Mouse (Mus musculus): ENCODE data around the gene Cyb5b. TPM values are rescaled to one million over a fixed set of nuclear protein-coding genes. Genes with fewer than 3 reads are reported as not detected.
"Not testable (repeated sequence)": the region's sequence is repeated elsewhere in the genome, so short reads cannot be mapped to it uniquely, and the experiment has no call there.

The Cyb5b gene
- 131 and 133 TPM in 2 replicates for polyA plus RNA-seq (2015; fragmentation: Nextera tagmentation; extraction: Ambion mirVana)

DNA sequence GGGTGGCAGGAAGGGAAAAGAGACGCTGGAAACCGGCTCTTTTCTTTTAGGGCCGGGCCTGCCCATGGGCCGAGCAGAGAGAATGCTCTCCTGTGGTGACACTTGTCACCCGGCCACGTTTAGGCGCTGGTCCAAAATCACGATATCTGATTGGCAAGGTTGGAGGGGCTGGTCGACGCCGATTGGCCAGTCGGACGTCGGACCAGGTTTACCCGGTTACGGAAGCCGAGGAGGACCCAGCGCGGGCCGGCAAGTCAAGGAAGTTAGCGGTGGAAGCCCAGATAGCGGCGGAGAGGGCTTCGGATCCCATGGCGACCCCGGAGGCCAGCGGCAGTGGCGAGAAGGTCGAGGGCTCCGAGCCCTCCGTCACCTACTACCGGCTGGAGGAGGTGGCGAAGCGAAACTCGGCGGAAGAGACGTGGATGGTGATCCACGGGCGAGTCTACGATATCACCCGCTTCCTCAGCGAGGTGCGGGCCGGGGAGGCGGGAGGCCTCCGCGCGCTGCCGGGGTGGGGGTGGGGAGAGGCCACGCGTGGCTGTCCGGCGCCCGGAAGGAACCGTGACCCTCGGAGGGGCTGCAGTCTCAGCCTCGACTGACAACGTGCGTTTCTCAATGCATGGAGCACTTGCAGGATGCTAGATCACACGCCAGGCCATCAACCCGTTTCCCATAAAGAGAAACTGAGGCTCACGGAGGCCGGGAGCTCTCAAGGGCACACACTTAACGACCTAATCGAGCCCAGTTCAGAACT is at the start of gene Cyb5b:
Gene Cyb5b (plus strand): TSS at position 237 of the 754 bp plus-strand sequence.
- Histone ChIP-seq H3K27ac (peak within 1 kb of the TSS; percentile 65), H3K4me1 (peaks cover 25% of the 10 kb centered on the region), H3K4me2 (peak within 1 kb of the TSS; percentile 63), H3K9me3 (replicated peaks) (no peaks in the 10 kb centered on the region), H3K4me3 (replicated peaks) (peak within 1 kb of the TSS; percentile 86), H3K27me3 (no peaks in the 10 kb centered on the region), H3K36me3 (peaks cover 30% of the 10 kb centered on the region), H3K9ac (peak within 1 kb of the TSS; percentile 90)
- ATAC-seq (replicated peaks; ENCODE audit: low FRiP score): peak; percentile 95
- under 1% methylated on average over 64 of the region's 65 CpGs for WGBS

DNA sequence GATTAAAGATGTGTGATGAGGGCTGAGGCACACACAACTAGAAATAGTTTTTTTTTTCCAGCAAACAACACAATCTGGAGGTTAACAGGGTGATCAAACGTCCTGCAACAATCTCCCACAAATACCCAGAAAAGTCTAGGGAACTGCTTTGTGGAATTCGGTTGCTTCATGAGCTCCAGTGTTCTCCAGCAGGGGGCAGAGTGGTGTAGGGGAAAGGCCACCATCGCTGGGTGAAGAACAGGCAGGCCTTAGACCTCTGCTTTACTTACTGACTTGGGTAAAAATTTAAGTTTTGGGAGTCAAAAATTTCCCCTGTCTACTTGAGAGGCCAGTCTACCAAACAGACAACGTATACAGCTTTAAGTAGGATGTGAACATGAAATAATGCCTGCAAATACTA is 45.9 kb upstream of the Cyb5b start:
- no peak for ATAC-seq (replicated peaks; ENCODE audit: low FRiP score)

DNA sequence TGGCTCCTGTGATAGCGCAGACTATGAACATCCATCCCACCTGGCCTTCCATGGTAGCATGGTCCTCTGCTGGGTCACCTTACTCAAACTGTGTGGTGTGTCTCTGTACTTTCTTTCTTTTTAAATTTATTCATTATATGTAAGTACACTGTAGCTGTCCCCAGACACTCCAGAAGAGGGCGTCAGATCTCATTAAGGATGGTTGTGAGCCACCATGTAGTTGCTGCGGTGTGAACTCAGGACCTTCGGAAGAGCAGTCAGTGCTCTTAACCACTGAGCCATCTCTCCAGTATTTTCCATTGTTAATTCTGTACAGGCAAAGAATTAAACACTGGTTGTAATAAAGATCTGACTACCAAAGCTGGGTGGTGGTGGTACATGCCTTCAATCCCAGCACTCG is 42.4 kb upstream of the Cyb5b start:
- peaks cover 14% of the 10 kb centered on the region for H3K4me1 ChIP-seq
- not testable (repeated sequence) for H3K36me3 ChIP-seq; H3K9me3 ChIP-seq (replicated peaks); H3K4me3 ChIP-seq (replicated peaks); H3K4me2 ChIP-seq; H3K27ac ChIP-seq; H3K9ac ChIP-seq; H3K27me3 ChIP-seq; ATAC-seq (replicated peaks; ENCODE audit: low FRiP score)
- 93% methylated on average over 5 of the region's 5 CpGs for WGBS

More for the DNA sequence above, 45.9 kb upstream of the Cyb5b start:
- 7% methylated on average over 4 of the region's 4 CpGs for WGBS
- Histone ChIP-seq H3K27ac (no peak overlapping the region), H3K4me2 (no peak overlapping the region), H3K9ac (no peak overlapping the region), H3K36me3 (no peaks in the 10 kb centered on the region), H3K4me1 (peaks cover 7% of the 10 kb centered on the region), H3K27me3 (no peaks in the 10 kb centered on the region), H3K9me3 (replicated peaks) (no peaks in the 10 kb centered on the region), H3K4me3 (replicated peaks) (no peak overlapping the region)

GRCm38 (mm10) chr8:107108978-107109720 is 41.3 kb upstream of the Cyb5b start:
- no peak for ATAC-seq (replicated peaks; ENCODE audit: low FRiP score)
- no peaks in the 10 kb centered on the region for H3K27me3 ChIP-seq
- peaks cover 22% of the 10 kb centered on the region for H3K4me1 ChIP-seq
- no peak overlapping the region for H3K4me3 ChIP-seq (replicated peaks)
- peak overlapping the region; percentile 22; the same call in 1 of the 2 replicates for H3K27ac ChIP-seq
- H3K9ac ChIP-seq: no peak overlapping the region
- WGBS: 70% methylated on average over 23 of the region's 23 CpGs
- H3K4me2 ChIP-seq: 0 out of 2 replicates have a peak overlapping the region, but pooled peaks have one; percentile 14
- H3K36me3 ChIP-seq: no peaks in the 10 kb centered on the region
- H3K9me3 ChIP-seq (replicated peaks): no peaks in the 10 kb centered on the region

- no peak overlapping the region for H3K4me2 ChIP-seq
- no peak overlapping the region for H3K4me3 ChIP-seq (replicated peaks)
- no peak overlapping the region for H3K27ac ChIP-seq
- no peak overlapping the region for H3K9ac ChIP-seq
- 80% methylated on average over 5 of the region's 5 CpGs for WGBS
- H3K9me3 ChIP-seq (replicated peaks): no peaks in the 10 kb centered on the region
- H3K4me1 ChIP-seq: peaks cover 29% of the 10 kb centered on the region
- no peaks in the 10 kb centered on the region for H3K36me3 ChIP-seq
- no peak for ATAC-seq (replicated peaks; ENCODE audit: low FRiP score)
- H3K27me3 ChIP-seq: no peaks in the 10 kb centered on the region
Observed at GRCm38 (mm10) chr8:107109816-107110435, 40.5 kb upstream of the Cyb5b start.

- no peak overlapping the region for H3K27ac ChIP-seq
- 64% methylated on average over 9 of the region's 9 CpGs for WGBS
- ATAC-seq (replicated peaks; ENCODE audit: low FRiP score): no peak
Observed at GRCm38 (mm10) chr8:107110629-107111330, 39.7 kb upstream of the Cyb5b start.

GRCm38 (mm10) chr8:107111340-107112105 is 38.9 kb upstream of the Cyb5b start:
- peaks cover 40% of the 10 kb centered on the region for H3K4me1 ChIP-seq
- no peak overlapping the region for H3K4me2 ChIP-seq
- WGBS: 83% methylated on average over 10 of the region's 11 CpGs
- no peak for ATAC-seq (replicated peaks; ENCODE audit: low FRiP score)
- no peaks in the 10 kb centered on the region for H3K27me3 ChIP-seq
- no peak overlapping the region for H3K9ac ChIP-seq
- H3K4me3 ChIP-seq (replicated peaks): no peak overlapping the region
- no peaks in the 10 kb centered on the region for H3K36me3 ChIP-seq
- no peaks in the 10 kb centered on the region for H3K9me3 ChIP-seq (replicated peaks)
- no peak overlapping the region for H3K27ac ChIP-seq

More at GRCm38 (mm10) chr8:107110629-107111330, 39.7 kb upstream of the Cyb5b start:
- no peak overlapping the region for H3K4me2 ChIP-seq
- peaks cover 33% of the 10 kb centered on the region for H3K4me1 ChIP-seq
- no peaks in the 10 kb centered on the region for H3K27me3 ChIP-seq
- no peaks in the 10 kb centered on the region for H3K9me3 ChIP-seq (replicated peaks)
- no peak overlapping the region for H3K4me3 ChIP-seq (replicated peaks)
- no peaks in the 10 kb centered on the region for H3K36me3 ChIP-seq
- H3K9ac ChIP-seq: no peak overlapping the region

DNA sequence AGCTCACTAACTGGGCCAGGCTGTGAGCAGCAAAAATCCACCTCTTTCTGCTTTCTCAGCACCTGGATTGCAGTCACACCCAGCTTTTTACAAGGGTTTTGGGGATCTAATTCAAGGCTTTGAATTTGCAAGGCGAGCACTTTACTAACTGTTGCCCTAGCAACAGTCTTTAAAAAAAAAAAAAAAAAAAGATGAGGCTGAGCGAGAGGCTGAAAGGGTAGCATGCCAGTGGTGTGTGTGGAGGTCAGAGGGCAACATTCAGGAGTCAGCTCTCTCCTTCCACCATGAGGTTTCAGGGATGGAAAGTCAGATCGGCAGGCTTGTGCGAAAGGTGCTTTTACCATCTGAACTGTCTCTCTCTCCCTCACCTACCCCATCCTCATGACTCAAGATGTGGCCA is 37.2 kb upstream of the Cyb5b start:
- WGBS: 70% methylated on average over 4 of the region's 4 CpGs

DNA sequence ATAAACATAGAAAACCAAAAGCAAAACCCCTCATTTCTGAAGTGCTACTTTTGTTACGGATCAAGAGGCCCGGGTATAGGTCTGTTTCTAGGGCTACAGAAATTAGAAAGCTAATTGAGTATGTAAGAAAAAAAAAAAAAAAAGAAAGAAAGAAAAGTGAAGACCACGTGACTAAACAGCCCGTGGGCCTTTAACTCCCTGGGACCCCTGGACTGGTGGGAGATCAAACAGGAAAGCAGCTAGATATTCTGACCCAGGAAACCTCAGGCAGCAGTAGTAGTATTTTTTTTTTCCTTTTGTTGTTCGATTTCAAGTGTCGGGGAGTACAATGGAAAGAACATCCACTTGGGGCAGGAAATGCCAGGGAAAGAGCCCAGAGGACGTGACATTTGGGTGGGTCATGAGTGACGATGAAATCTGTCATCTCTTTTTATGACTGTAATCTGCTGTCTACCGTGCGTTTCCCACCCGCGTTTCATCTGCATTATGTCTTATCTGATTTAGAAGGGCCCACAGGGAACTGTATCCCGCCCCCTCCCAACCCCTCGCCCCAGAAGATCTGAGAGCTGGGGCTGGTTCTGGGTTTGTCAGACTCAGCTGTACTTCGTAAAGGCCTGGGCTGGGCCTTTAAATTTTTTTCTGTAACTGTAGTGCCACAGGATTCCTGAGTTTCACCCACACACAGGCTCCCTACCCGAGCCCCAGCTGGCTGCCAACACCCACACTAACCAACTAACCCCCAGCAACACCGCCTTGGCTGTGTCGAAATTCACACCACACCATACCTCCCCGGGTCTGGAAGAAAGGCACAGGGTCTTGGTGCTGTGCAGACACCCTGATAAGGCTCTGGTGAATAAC is 36.1 kb upstream of the Cyb5b start:
- no peaks in the 10 kb centered on the region for H3K36me3 ChIP-seq
- WGBS: 24% methylated on average over 19 of the region's 19 CpGs
- H3K9ac ChIP-seq: 0 out of 2 replicates have a peak overlapping the region, but pooled peaks have one; percentile 17
- H3K9me3 ChIP-seq (replicated peaks): no peaks in the 10 kb centered on the region
- peak overlapping the region; percentile 82 for H3K27ac ChIP-seq
- H3K4me2 ChIP-seq: peak overlapping the region; percentile 43
- ATAC-seq (replicated peaks; ENCODE audit: low FRiP score): 0 out of 2 replicates have a peak, but pooled peaks have one; percentile 31
- H3K27me3 ChIP-seq: no peaks in the 10 kb centered on the region
- H3K4me3 ChIP-seq (replicated peaks): 0 out of 2 replicates have a peak overlapping the region, but pooled peaks have one; percentile 1
- peaks cover 57% of the 10 kb centered on the region for H3K4me1 ChIP-seq

More for the DNA sequence above, 37.2 kb upstream of the Cyb5b start:
- H3K27me3 ChIP-seq: no peaks in the 10 kb centered on the region
- no peaks in the 10 kb centered on the region for H3K9me3 ChIP-seq (replicated peaks)
- H3K4me1 ChIP-seq: peaks cover 53% of the 10 kb centered on the region
- no peak overlapping the region for H3K4me3 ChIP-seq (replicated peaks)
- no peak for ATAC-seq (replicated peaks; ENCODE audit: low FRiP score)
- no peak overlapping the region for H3K4me2 ChIP-seq
- H3K27ac ChIP-seq: peak overlapping the region; percentile 82; the same call in 1 of the 2 replicates
- H3K9ac ChIP-seq: no peak overlapping the region
- H3K36me3 ChIP-seq: no peaks in the 10 kb centered on the region

- 0 out of 2 replicates have a peak, but pooled peaks have one; percentile 27 for ATAC-seq (replicated peaks; ENCODE audit: low FRiP score)
- Histone ChIP-seq H3K4me3 (replicated peaks) (0 out of 2 replicates have a peak overlapping the region, but pooled peaks have one; percentile 1), H3K4me1 (peaks cover 62% of the 10 kb centered on the region), H3K27ac (peak overlapping the region; percentile 82), H3K4me2 (peak overlapping the region; percentile 43), H3K27me3 (no peaks in the 10 kb centered on the region), H3K9ac (0 out of 2 replicates have a peak overlapping the region, but pooled peaks have one; percentile 17), H3K36me3 (no peaks in the 10 kb centered on the region), H3K9me3 (replicated peaks) (no peaks in the 10 kb centered on the region)
- WGBS: 29% methylated on average over 10 of the region's 10 CpGs
Observed at GRCm38 (mm10) chr8:107115008-107115320, 35.5 kb upstream of the Cyb5b start.
